Mouse (Mus musculus) 3134 (cell line): Measurements from ENCODE around the gene Arhgap15.

Experiments used
- DNase-seq: peaks from one replicate; pipeline ENCODE4 v3.0.0-alpha.2; 2011; ENCODE audit warnings: low spot score; ENCODE audit not compliant: insufficient read length; ENCODE audit errors: extremely low read depth

Gene Arhgap15

GRCm38 (mm10) chr2:44411660-44412059 is 663.0 kb downstream of the Arhgap15 start:
- DNase-seq, result no peak

GRCm38 (mm10) chr2:44416331-44416730 is 667.7 kb downstream of the Arhgap15 start:
- DNase-seq, result no peak

GRCm38 (mm10) chr2:44419547-44420225 is 671.1 kb downstream of the Arhgap15 start:
- DNase-seq, result no peak

GRCm38 (mm10) chr2:44430521-44430920 is 681.9 kb downstream of the Arhgap15 start:
- DNase-seq, result no peak

GRCm38 (mm10) chr2:44436652-44437051 is 688.0 kb downstream of the Arhgap15 start:
- no peak for DNase-seq

GRCm38 (mm10) chr2:44437496-44438057 is 689.0 kb downstream of the Arhgap15 start:
- no peak for DNase-seq

- DNase-seq, result no peak
Observed at GRCm38 (mm10) chr2:44438070-44438469, 689.4 kb downstream of the Arhgap15 start.

- no peak for DNase-seq
Observed at GRCm38 (mm10) chr2:44444938-44445337, 696.3 kb downstream of the Arhgap15 start.
